Mouse (Mus musculus) frontal cortex, adult 2 months (tissue): ENCODE results near the gene Eif4a1. TPM values are rescaled to one million over a fixed set of nuclear protein-coding genes. Genes with fewer than 3 reads are reported as not detected.

ENCODE experiments used
- DNase-seq, 2 experiments: peaks; one replicate each; pipeline ENCODE4 v3.0.0; 2022; ENCODE audit warnings: low spot score in 1 of 2; ENCODE audit errors: extremely low spot score in 1 of 2
- polyA plus RNA-seq: library from polyadenylated mRNA; depleted of rRNA; stranded (reverse); fragments of >200 nt; gene quantifications from 2 replicates; pipeline ENCODE4 v1.2.3, GENCODE M21; 2012

Gene Eif4a1
- polyA plus RNA-seq, 1 experiment: 370 TPM

DNA sequence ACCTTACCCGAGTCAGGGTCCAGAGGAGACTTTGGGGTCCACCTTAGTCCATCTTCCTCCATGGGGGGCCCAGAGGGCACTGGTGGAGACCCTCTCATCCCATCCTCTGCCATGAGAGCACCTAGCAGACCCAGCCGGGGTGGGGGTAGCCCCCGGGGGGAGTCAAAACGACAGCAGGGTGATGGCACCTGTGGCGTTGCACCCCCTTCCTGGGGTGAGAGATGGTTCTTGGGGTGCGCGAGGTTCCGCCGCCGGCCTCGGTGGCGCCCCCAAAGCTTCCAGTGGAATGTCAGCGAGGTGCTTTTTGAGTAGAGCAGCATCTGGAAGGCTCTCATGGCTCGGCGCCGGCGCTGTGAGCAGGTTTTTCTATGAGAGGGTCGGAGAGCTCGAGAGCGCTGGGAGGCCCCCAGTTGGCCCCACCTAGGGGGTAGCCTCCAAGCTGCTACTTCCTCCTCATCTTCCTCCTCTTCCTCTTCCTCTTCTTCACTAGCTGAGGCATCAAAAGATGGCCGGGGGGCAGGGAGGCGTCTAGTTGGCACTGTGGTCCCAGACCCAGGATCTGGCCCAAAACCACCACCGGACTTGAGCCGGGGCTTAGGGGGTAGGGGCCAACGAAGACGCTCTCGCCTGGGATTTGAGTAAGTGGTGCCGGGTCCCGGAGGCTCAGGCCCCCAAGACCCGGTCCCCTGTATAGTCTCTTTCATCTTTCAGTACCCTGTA lies 8.1 kb upstream of the Eif4a1 start:
- no peak for DNase-seq

DNA sequence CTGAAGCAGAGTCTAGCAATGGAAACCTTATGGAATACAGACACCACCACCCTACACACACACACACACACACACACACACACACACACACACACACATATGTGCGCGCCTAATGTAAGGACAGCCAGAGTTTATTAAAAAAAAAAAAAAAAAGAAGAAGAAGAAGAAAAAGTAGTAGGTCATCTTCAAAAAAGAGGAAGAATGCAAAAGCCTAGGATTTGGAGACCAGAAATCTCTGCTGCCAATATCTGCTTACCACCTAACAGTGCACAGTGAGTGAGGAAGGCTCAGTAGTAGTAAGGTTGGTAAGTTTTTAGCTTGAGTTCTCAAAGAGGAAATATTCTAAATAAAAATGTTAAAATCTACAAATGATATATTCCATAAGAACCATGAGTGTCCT lies 6.9 kb upstream of the Eif4a1 start:
- no peak for DNase-seq

- DNase-seq: no peak
Measured at GRCm38 (mm10) chr11:69671726-69672124, 498 bp downstream of the Eif4a1 start.

DNA sequence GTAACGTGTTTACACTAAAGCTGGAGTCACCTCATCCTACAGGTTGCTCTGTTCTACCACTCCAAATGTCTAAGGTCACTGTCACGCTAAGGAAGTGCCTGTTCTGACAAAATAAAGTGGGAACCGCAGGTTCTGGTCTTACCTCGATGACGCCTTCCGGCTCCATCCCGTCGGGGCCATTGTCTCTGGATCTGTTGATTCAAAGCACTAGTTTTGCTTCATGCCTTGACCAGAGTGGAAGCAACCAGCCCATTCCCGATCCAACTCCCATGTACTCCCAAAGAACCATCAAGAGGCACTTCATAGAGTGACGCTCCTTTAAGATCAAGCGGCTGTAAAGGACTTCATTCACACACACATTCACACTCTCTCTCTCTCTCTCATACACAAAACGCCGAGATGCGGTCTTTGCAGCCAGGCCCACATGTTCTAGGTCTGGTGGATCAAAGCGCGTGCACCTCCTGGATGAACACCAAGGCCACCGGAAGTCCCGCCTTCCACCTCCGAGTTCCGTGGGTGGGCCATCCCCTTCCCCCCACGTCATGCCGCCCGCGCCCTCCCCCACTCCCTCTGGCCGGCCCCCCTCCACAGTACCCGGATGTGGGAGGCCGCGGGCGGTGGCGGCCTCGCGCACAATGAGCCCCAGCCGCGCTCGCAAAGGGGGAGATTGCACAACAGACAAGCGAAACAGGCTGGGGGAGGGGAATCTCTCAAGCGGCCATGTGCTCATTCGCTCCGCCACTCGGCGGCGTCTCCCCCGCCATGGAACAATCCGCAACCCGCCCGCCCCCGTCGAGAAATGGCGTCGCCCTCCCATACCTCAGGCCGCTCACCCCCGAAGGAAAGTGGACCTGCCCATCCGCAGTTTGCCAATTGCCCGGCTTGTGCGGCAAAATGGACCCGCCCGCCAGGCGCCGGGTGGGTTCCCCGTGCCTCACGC lies 1.2 kb downstream of the Eif4a1 start:
- DNase-seq: peak; percentile 86 to 93

DNA sequence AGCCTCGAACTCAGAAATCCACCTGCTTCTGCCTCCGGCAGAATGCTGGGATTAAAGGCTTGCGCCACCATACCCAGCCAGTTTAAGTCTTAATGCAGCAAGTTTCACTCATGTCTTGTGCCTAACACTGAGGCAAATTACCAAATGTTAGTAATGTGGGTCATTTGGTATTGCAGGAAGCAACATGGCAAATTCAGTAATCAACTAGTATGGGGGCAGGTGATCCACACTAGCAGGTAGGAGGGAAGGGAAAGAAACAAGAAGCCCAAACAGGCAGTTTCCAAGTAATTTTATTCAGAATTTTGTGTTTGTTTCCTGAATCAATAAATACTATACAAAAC lies 5.6 kb downstream of the Eif4a1 start:
- DNase-seq: no peak

DNA sequence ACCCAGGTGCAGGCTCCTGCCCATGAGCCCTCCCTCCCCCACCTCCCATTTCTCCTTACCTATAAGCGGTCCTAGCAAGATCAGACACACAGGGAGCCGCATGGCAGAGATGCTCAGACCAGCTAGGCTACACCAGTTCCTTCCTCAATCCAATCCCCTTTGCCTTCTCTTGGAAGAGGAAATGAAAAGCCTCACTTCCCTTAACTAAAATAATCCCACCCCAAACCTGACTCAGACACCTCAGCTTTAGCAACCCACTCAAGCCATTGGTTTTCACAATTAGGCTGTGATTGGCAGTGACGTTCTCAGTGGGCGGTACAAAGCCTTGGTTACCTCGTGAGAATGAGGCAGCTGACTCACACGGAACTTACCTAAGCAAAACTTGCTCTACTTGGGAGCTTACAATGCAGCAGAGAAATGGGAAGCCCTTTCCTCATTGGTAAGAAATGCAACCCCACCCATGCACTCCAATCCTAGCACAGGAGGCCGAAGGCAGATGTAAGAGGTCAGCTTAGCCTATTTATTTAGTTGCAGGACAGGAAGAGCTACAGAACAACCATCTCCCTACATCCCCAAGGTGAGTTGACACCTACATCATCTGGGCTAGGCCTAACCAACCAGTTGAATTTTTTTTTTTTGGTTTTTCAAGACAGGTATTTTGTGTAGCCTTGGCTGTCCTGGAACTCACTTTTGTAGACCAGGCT lies 6.1 kb downstream of the Eif4a1 start, which contains the start of gene Cd68:
Gene Cd68, minus strand, starts transcription at position 193 of the 704 bp plus-strand sequence.
- DNase-seq: peak; percentile 75 to 86

- no peak for DNase-seq
Measured at GRCm38 (mm10) chr11:69665457-69665960, 6.7 kb downstream of the Eif4a1 start.

- DNase-seq: no peak
Measured at GRCm38 (mm10) chr11:69664841-69665240, 7.4 kb downstream of the Eif4a1 start.

DNA sequence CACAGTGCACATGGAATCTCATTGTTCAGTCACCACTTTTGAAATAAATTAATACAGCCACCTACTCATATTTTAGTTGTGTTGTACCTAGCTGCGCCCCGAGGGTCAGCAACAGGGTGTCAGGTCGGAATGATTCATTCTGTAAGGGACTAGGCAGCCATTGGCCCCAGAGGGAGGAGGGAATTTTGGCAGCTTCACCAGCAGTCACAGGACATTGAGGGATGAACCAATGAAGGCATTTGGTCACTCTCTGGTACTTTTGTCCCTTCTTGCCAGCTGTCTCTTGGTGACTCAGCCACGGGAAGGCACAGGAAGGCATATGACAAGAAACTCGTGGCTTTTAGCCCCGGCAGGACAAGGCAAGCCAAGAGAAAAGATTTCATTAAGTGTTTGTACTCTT lies 8.4 kb downstream of the Eif4a1 start:
- DNase-seq: no peak

DNA sequence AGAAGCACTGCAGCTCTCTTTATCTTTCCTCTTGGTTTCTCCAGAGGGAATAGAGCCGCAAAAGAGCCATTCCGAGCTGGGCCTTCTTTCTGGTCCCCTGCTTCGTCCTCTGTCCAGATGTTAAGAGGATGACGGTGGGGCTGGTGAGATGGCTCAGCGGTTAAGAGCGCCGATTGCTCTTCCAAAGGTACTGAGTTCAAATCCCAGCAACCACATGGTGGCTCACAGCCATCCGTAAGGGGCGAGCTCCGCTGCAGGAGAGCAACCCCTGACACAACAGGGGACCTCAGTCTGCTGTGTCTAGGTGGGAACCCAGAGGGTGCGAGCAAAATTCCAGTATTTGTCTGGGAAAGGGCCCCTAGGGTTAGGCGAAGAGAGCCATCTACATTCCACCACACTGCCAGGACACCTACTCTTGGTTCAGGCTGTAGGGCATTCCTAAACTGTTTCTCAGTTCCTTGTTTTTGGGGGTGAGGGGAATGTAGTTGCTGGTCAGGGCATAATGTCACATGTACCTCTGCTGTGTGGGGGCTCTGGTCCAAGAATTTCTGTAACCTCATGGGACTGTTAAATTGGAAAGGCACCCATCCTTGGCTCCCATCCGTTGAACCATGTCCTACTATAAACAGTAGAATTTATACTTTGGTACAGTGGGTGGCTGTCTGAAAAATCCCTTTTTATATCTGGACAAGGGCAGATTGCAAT lies 9.1 kb downstream of the Eif4a1 start:
- DNase-seq: no peak

- peak; percentile 93 to 94 for DNase-seq
Measured at GRCm38 (mm10) chr11:69662213-69662966, 9.8 kb downstream of the Eif4a1 start, which contains the start of gene Mpdu1. Gene Mpdu1, minus strand, starts transcription at chr11:69662642.

DNA sequence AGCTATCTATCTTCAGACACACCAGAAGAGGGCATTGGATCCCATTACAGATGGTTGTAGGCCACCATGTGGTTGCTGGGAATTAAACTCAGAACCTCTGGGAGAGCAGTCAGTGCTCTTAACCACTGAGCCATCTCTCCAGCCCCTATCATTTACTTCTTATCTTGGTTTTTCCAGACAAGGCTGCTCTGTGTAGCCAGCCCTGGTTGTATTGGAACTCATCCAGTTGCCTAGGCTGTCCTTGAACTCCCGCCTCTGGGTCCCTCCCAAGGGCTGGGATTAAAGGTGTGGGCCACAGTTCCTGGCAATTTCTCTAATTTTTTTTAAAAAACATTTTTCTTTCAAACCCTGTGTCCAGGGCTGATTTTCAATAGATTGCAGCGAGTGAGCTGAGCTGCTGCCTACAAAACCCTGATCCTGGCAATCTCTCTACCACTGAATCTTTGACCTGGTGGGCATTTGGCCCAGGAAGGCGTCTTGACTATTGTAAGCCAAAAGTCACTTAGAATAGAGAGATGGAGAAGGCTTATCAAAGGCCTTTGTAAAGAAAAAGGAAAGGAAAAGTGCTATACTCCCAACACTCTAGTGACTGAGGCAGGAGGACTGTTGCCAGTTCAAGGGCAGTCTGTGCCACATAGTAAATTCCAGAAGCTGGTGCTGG lies 10.9 kb downstream of the Eif4a1 start:
- no peak for DNase-seq

DNA sequence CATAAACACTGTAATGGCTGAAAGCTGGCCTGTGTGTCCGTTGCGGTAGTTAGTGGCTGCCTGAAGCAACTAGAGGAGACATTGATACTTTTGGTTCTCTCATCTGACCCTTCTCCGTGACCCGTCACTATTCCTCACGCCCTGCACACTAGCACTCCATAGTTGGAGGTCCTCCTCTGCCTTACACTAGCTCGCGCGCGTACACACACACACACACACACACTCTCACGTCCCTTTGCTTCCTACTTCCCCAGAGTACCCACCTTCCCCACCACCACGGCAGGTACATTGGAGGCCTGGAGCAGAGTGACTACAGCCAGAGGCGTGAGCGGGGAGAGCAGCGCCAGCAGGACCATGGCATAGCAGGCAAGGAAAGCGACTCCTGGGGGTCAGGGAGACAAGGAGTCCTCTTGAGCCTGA lies 14.8 kb downstream of the Eif4a1 start:
- no peak for DNase-seq

- DNase-seq: peak in 1 of 2 experiments; percentile 72
Measured at GRCm38 (mm10) chr11:69656617-69657461, 15.4 kb downstream of the Eif4a1 start.

DNA sequence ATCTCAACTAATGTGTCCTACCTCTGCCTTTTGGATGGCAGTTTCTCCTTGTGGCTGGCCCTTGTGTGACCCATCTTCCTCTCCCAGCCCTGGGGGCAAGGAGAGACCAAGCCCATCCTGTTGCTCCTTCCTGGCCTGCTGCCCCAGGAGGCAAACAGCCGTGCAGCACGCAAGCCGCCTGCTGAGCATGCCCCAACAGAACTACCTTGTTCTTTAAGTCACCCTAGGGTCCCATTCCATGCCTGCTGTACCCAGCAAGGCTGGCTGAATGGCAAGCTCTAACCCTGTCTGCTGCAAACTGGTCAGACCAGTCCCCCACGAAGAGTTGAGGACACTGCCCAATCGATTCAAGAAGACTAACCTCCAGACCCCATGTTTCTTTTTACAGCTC lies 16.2 kb downstream of the Eif4a1 start:
- no peak for DNase-seq

DNA sequence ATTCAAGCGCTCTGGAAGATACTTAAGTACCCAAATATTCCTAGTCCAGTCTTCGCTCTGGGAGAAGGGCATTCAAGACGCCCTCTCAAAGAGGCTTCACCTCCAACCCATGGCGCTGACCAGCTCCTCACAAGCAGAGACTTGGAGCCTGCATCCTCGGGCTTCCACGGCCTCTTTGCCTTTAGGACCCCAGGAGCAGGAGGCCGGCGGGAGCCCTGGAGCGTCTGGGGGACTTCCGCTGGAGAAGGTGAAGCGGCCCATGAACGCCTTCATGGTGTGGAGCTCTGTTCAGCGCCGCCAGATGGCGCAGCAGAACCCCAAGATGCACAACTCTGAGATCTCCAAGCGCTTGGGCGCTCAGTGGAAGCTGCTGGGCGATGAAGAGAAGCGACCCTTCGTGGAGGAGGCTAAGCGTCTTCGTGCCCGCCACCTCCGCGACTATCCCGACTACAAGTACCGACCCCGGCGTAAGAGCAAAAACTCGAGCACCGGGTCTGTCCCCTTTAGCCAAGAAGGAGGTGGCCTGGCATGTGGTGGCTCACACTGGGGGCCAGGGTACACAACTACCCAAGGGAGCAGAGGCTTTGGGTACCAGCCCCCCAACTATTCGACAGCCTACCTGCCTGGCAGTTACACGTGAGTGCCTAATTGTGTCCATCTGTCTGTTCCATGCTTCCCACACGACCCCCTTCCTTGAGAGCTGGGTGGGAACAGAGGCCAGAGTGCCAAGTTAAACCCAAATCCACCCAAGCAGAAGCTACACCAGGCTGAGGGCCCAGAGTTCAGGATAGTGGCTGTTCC lies 16.8 kb downstream of the Eif4a1 start, which contains the start of gene Sox15:
Gene Sox15, plus strand, starts transcription at position 51 of the 801 bp plus-strand sequence.
- DNase-seq: peak in 1 of 2 experiments; percentile 80

- DNase-seq: no peak
Measured at GRCm38 (mm10) chr11:69654760-69655159, 17.5 kb downstream of the Eif4a1 start.
